In the genomic region with DNA sequence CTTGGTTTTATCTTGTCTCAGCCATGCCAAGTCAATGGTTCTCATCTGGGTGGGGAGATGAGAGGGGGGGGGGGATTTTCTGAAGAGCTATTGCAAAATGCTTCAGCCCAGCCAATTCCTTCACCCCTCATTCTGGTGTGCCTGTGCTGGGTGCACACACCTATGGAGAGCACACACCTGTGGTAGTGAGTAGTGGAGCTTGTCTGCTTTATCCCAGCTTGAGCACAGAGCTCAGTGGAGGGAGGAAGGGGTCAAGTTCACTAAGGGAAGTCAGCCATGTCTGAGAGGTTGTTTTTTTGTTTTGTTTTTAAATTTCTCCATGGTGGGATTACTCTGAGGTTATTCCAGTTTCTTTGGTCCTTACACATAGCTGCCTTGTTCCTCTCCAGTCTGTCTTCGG, we compare ENCODE assay signal across 22 mouse cellular contexts. TPM values are rescaled to one million over a fixed set of nuclear protein-coding genes. Genes with fewer than 3 reads are reported as not detected.
"Had no signal": no experiment of that assay in that cellular context is flagged by ENCODE, and none has a peak within 500 bp of the region (broad histone marks: within the 10 kb centered on the region; RNA-seq: fewer than 3 reads in every experiment).

No protein-coding gene starts in this region.

- H3K9ac ChIP-seq: lung, embryonic 15.5 days; midbrain, embryonic 13.5 days; midbrain, embryonic 15.5 days; neural tube, embryonic 12.5 days; stomach, embryonic 15.5 days had no signal

- H3K4me2 ChIP-seq: lung, embryonic 15.5 days; midbrain, embryonic 11.5 days; midbrain, embryonic 13.5 days; midbrain, embryonic 15.5 days; neural tube, embryonic 12.5 days; stomach, embryonic 15.5 days had no signal

- ATAC-seq: lung, postnatal 0 days; midbrain, embryonic 13.5 days; midbrain, embryonic 15.5 days had no signal

- H3K4me3 ChIP-seq: lung, embryonic 15.5 days; megakaryocyte, embryonic 14.5 days; midbrain, embryonic 13.5 days; midbrain, embryonic 15.5 days; neural tube, embryonic 12.5 days; stomach, embryonic 15.5 days had no signal

- H3K4me1 ChIP-seq: lung, embryonic 15.5 days; midbrain, embryonic 13.5 days; midbrain, embryonic 15.5 days; neural tube, embryonic 12.5 days; stomach, embryonic 15.5 days had no signal

- H3K9me3 ChIP-seq: lung, embryonic 15.5 days; midbrain, embryonic 13.5 days; midbrain, embryonic 15.5 days; neural tube, embryonic 12.5 days; stomach, embryonic 15.5 days had no signal

- DNase-seq: lung, adult 2 months; lung, postnatal 14 days; lung, postnatal 36 days; right cerebral cortex, postnatal 14 days; thymus, adult 2 months; thymus, postnatal 25 days; thymus, postnatal 4 days had no signal

- H3K27me3 ChIP-seq: lung, embryonic 15.5 days; midbrain, embryonic 13.5 days; midbrain, embryonic 15.5 days; neural tube, embryonic 12.5 days; stomach, embryonic 15.5 days had no signal

- H3K36me3 ChIP-seq: lung, embryonic 15.5 days; midbrain, embryonic 13.5 days; midbrain, embryonic 15.5 days; neural tube, embryonic 12.5 days; stomach, embryonic 15.5 days had no signal

- H3K27ac ChIP-seq: lung, embryonic 15.5 days; macrophage; midbrain, embryonic 13.5 days; midbrain, embryonic 15.5 days; neural tube, embryonic 12.5 days; stomach, embryonic 15.5 days; stomach, postnatal 0 days had no signal

RNA-seq across cellular contexts. Expression of gene Calm5, which starts 2.3 kb away (rescaled TPM):
- polyA plus RNA-seq: liver, embryonic 16.5 days; lung, adult 2 months; lung, embryonic 15.5 days; lung, postnatal 0 days; macrophage; midbrain, embryonic 11.5 days; midbrain, embryonic 13.5 days; midbrain, embryonic 15.5 days; midbrain, postnatal 0 days; neural tube, embryonic 12.5 days; neural tube, embryonic 14.5 days; spleen, adult 2 months; stomach, embryonic 15.5 days; stomach, postnatal 0 days; testis, adult 2 months; thymus, adult 2 months had no signal

RNA-seq across cellular contexts. Expression of gene Calm4, which starts 18.7 kb away (rescaled TPM):
- polyA plus RNA-seq: liver, embryonic 16.5 days; lung, embryonic 15.5 days; lung, postnatal 0 days; macrophage; midbrain, embryonic 11.5 days; midbrain, embryonic 13.5 days; midbrain, embryonic 15.5 days; midbrain, postnatal 0 days; neural tube, embryonic 12.5 days; neural tube, embryonic 14.5 days; spleen, adult 2 months had no signal

RNA-seq across cellular contexts. Expression of gene Calml3, which starts 52.1 kb away (rescaled TPM):
- polyA plus RNA-seq: liver, embryonic 16.5 days; macrophage; midbrain, embryonic 11.5 days; midbrain, embryonic 13.5 days; midbrain, embryonic 15.5 days; midbrain, postnatal 0 days; neural tube, embryonic 12.5 days; neural tube, embryonic 14.5 days had no signal
